Mouse (Mus musculus) neural tube, embryonic 11.5 days (tissue): ENCODE data around the gene Gm2696. TPM values are rescaled to one million over a fixed set of nuclear protein-coding genes. Genes with fewer than 3 reads are reported as not detected.
"Not testable (repeated sequence)": the region's sequence is repeated elsewhere in the genome, so short reads cannot be mapped to it uniquely, and the experiment has no call there.

Source experiments
- ATAC-seq: fragments of 200-750 bp; cut with Nextera tagmentation; 2 replicates; pipeline ENCODE4 v1.8.0; 2017; ENCODE audit warnings: moderate number of reproducible peaks, mild to moderate bottlenecking, moderate TSS enrichment, moderate library complexity; ENCODE audit not compliant: insufficient read depth, low FRiP score, low TSS enrichment
- DNase-seq: peaks from one replicate; pipeline ENCODE4 v3.0.0-alpha.2; 2015; ENCODE audit warnings: low spot score
- H3K27ac ChIP-seq: fragments of 300-500 bp; sonication (generic); 2 replicates; pipeline ENCODE4 v1.5.1; 2014; ENCODE audit warnings: low read depth, mild to moderate bottlenecking, low read length
- H3K27me3 ChIP-seq: fragments of 300-500 bp; sonication (generic); 2 replicates; pipeline ENCODE4 v1.6.1; 2014; ENCODE audit warnings: mild to moderate bottlenecking, low read length, mixed read lengths; ENCODE audit not compliant: control insufficient read depth, insufficient read depth
- H3K36me3 ChIP-seq: fragments of 300-500 bp; sonication (generic); 2 replicates; pipeline ENCODE4 v1.6.1; 2014; ENCODE audit warnings: mild to moderate bottlenecking, low read length, moderate library complexity, mixed read lengths; ENCODE audit not compliant: control insufficient read depth, insufficient read depth
- H3K4me1 ChIP-seq: fragments of 300-500 bp; sonication (generic); 2 replicates; pipeline ENCODE4 v1.6.1; 2014; ENCODE audit warnings: low read length, mixed read lengths; ENCODE audit not compliant: control insufficient read depth, insufficient read depth
- H3K4me2 ChIP-seq: fragments of 300-500 bp; sonication (generic); 2 replicates; pipeline ENCODE4 v1.6.1; 2014; ENCODE audit warnings: low read depth, mild to moderate bottlenecking, moderate library complexity
- H3K4me3 ChIP-seq: fragments of 300-500 bp; sonication (generic); 2 replicates; pipeline ENCODE4 v1.5.1; 2014; ENCODE audit warnings: low read depth, low read length
- H3K9ac ChIP-seq: fragments of 300-500 bp; sonication (generic); 2 replicates; pipeline ENCODE4 v1.6.1; 2014; ENCODE audit warnings: mild to moderate bottlenecking, low read length
- H3K9me3 ChIP-seq: fragments of 300-500 bp; sonication (generic); 2 replicates; pipeline ENCODE4 v1.6.1; 2016; ENCODE audit warnings: low read length; ENCODE audit not compliant: control insufficient read depth
- WGBS: fragments of 180-500 bp; shearing (Covaris S2); extraction: QIAGEN DNeasy Blood & Tissue Kit; methylation state at CpG from one replicate; pipeline ENCODE4 v1.1.7; 2014; 5-methylcytosine and 5-hydroxymethylcytosine counted together
- polyA plus RNA-seq: library from polyadenylated mRNA; unstranded; fragments of >200 nt; fragmentation: Nextera tagmentation; extraction: Ambion mirVana; gene quantifications from 2 replicates; pipeline ENCODE4 v1.2.1, GENCODE M21; 2014

The Gm2696 gene
- not detected in 2 replicates for polyA plus RNA-seq

DNA sequence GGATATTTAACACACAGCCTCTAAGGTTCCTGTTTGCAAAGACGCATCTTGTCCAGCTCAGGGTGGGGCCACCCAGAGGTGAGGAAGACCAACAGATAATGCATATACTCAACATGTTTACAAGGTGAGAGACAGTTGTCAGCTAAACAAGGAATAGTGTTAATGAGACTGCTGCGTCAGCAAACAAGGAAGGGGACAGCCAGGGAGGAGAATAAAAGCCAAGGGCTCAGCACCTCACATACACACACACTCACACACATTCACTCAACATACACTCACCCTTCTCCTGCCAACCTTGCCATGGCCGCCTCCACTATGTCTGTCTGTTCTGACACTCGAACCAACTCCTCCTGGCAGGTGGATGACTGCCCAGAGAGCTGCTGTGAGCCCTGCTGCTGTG, at the start of gene Gm2696:
Gm2696 (plus strand) TSS at position 301 of the 400 bp plus-strand sequence.
- no peaks in the 10 kb centered on the region for H3K9me3 ChIP-seq
- no peaks in the 10 kb centered on the region for H3K4me1 ChIP-seq
- no peak within 1 kb of the TSS for H3K9ac ChIP-seq
- H3K4me3 ChIP-seq: no peak within 1 kb of the TSS
- no peak for DNase-seq
- H3K27me3 ChIP-seq: no peaks in the 10 kb centered on the region
- no peaks in the 10 kb centered on the region for H3K36me3 ChIP-seq
- no peak for ATAC-seq
- no peak within 1 kb of the TSS for H3K4me2 ChIP-seq
- WGBS: 59% methylated on average over 4 of the region's 4 CpGs
- H3K27ac ChIP-seq: no peak within 1 kb of the TSS

DNA sequence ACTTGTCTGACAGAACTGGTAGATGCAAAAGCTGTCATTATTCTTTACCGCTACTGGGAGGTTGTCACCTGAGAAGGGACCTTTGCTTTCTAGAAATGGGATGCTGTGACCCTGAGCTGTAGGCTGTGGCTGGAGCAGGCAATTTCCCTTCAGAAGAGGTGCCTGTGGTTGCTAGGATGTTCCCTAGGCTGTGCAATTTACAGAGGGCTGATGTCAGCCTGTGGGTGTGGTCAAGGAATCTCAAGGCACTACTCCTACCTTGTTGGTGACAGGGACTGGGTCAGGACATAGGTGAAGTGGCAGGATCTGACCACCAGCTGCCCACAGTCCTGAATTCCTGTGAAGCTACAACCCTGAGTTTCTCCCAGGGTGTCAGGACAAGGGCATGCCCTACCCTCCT, 44.8 kb upstream of the Gm2696 start:
- Histone ChIP-seq H3K9ac (no peak overlapping the region), H3K4me2 (no peak overlapping the region), H3K36me3 (no peaks in the 10 kb centered on the region), H3K9me3 (no peaks in the 10 kb centered on the region), H3K4me3 (no peak overlapping the region), H3K4me1 (no peaks in the 10 kb centered on the region), H3K27ac (no peak overlapping the region), H3K27me3 (no peaks in the 10 kb centered on the region)
- 90% methylated on average over 1 of the region's 1 CpGs for WGBS
- no peak for DNase-seq
- ATAC-seq: no peak

- not testable (repeated sequence) for H3K4me3 ChIP-seq, H3K4me2 ChIP-seq, H3K36me3 ChIP-seq, H3K27ac ChIP-seq, DNase-seq, H3K9me3 ChIP-seq, H3K27me3 ChIP-seq, H3K4me1 ChIP-seq, H3K9ac ChIP-seq, ATAC-seq
- 86% methylated on average over 1 of the region's 1 CpGs for WGBS
Measured at GRCm38 (mm10) chr10:77771225-77771624, 43.3 kb upstream of the Gm2696 start, which contains the start of gene Gm3238. Gene Gm3238, minus strand, starts transcription at chr10:77771325.

- not testable (repeated sequence) for H3K36me3 ChIP-seq, H3K4me3 ChIP-seq, H3K9ac ChIP-seq, ATAC-seq, H3K4me2 ChIP-seq, H3K27ac ChIP-seq, DNase-seq, H3K4me1 ChIP-seq, H3K9me3 ChIP-seq, H3K27me3 ChIP-seq
- 100% methylated on average over 1 of the region's 3 CpGs for WGBS
Measured at GRCm38 (mm10) chr10:77772142-77772541, 42.3 kb upstream of the Gm2696 start.

DNA sequence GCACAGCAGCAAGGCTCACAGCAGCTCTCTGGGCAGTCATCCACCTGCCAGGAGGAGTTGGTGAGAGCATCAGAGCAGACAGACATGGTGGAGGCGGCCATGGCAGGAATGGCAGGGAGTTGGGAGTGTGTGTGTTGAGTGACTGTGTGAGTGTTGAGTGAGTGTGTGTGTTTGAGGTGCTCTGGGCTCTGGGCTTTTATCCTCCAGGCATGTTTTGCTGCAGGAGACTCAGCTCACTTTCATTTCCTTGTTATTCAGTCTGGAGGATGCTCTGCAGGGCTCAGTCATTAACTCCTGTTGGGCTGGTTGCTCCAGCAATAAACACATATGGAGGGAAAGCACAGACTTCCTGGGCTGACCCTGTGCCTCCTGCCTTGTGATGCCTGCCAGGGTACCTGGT, 37.6 kb upstream of the Gm2696 start, which contains the start of gene Gm7138:
Gm7138 (minus strand) TSS at position 101 of the 400 bp plus-strand sequence.
- not testable (repeated sequence) for H3K9ac ChIP-seq, H3K36me3 ChIP-seq, H3K4me1 ChIP-seq, H3K4me3 ChIP-seq, H3K9me3 ChIP-seq, H3K27ac ChIP-seq, H3K27me3 ChIP-seq, DNase-seq, H3K4me2 ChIP-seq, ATAC-seq
- WGBS: 44% methylated on average over 1 of the region's 1 CpGs

- H3K9me3 ChIP-seq, H3K27ac ChIP-seq, H3K4me3 ChIP-seq, H3K36me3 ChIP-seq, H3K27me3 ChIP-seq, H3K4me2 ChIP-seq, DNase-seq, ATAC-seq, H3K4me1 ChIP-seq, H3K9ac ChIP-seq: not testable (repeated sequence)
- WGBS: 80% methylated on average over 1 of the region's 1 CpGs
Measured at GRCm38 (mm10) chr10:77782442-77782841, 32.0 kb upstream of the Gm2696 start, which contains the start of gene Gm3250. Gene Gm3250, minus strand, starts transcription at chr10:77782542.

DNA sequence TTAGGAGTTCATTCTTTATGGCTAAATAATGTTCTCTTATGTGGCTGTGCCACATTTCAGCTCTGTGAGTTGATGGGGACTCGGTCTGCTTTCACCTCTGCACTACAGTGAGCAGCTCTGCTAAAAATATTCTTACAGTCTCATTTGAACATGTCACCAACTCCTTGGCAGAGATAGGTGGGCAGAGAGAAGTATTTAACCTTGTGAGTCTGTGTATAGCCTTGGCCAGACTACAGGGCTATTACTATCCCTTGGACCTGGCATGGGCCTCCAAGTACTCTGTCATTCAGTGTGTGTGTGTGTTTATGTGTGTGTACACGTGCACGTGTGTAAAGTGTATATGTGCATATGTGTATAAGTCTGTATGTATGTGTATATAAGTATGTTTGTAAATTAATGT, 31.1 kb upstream of the Gm2696 start:
- not testable (repeated sequence) for H3K9me3 ChIP-seq, H3K27ac ChIP-seq, H3K4me2 ChIP-seq, H3K4me3 ChIP-seq, H3K27me3 ChIP-seq, H3K36me3 ChIP-seq, ATAC-seq, DNase-seq, H3K9ac ChIP-seq, H3K4me1 ChIP-seq
- WGBS: 81% methylated on average over 1 of the region's 3 CpGs

- not testable (repeated sequence) for ATAC-seq, H3K9ac ChIP-seq, H3K27ac ChIP-seq, H3K27me3 ChIP-seq, H3K4me3 ChIP-seq, H3K4me1 ChIP-seq, H3K4me2 ChIP-seq, H3K9me3 ChIP-seq, H3K36me3 ChIP-seq
- WGBS: 63% methylated on average over 1 of the region's 1 CpGs
- peak; percentile 9 for DNase-seq
Measured at GRCm38 (mm10) chr10:77787876-77788275, 26.6 kb upstream of the Gm2696 start, which contains the start of gene Gm7137. Gene Gm7137, minus strand, starts transcription at chr10:77788200.

DNA sequence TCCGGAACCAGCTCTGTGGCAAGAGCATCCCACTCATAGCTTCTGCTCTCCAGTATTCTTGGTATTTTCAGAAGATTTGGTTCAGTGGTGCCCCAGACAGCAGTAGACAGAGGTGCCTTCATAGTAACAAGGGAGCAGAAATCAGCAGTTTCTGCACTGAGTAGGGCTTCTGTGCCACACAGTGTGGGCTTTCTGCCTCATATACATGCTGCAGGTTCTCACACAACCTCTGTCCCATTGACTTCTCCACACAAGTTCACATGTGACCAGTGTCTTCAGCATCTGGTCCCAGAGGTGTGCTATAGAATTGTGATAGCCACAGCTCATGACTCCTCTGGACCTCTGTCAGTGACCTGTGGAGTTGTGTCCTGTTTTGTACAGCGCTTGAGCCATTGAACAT, 25.9 kb upstream of the Gm2696 start:
- Histone ChIP-seq H3K4me2 (no peak overlapping the region), H3K27me3 (no peaks in the 10 kb centered on the region), H3K4me3 (no peak overlapping the region), H3K27ac (no peak overlapping the region), H3K9me3 (no peaks in the 10 kb centered on the region), H3K36me3 (no peaks in the 10 kb centered on the region), H3K9ac (no peak overlapping the region), H3K4me1 (no peaks in the 10 kb centered on the region)
- 76% methylated on average over 2 of the region's 2 CpGs for WGBS
- DNase-seq (no peak), ATAC-seq (no peak)
